Mouse (Mus musculus): ENCODE measurements around the gene Grtp1. TPM values are rescaled to one million over a fixed set of nuclear protein-coding genes. Genes with fewer than 3 reads are reported as not detected.

The Grtp1 gene
- polyA plus RNA-seq, 1 experiment, result 29.0 TPM

DNA sequence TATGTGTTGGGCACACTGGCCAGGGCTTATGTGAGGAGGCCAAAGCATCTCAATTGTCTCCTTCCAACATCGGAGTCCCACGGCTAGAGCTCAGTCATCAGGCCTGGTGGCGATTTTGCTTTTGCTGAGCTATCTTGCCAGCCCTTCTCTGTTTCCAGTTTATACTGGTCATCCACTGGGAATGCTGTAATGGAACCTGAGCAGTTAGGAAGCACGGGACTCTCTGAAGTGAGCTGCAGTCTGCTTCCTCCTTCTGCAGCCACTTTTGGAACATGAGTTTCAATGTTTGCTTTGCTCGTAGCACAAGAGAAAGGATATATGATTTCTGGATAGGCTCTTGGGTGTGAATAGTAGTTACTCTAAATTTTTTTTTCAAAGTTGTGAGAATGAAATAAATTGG is 36.1 kb downstream of the Grtp1 start:
- H3K9ac ChIP-seq (ENCODE audit: low read depth, poor library complexity, severe bottlenecking), result no peak overlapping the region
- no peak overlapping the region for H3K4me3 ChIP-seq (ENCODE audit: low read depth, low read length)
- TF ChIP-seq POLR2A (IDR thresholded peaks at IDR 0.05; ENCODE audit: insufficient read depth, low read length) (no peak), EP300 (IDR thresholded peaks at IDR 0.05; ENCODE audit: insufficient read depth, low read depth, low read length) (no peak), CTCF (IDR thresholded peaks at IDR 0.05; ENCODE audit: low read depth, low read length) (no peak)

DNA sequence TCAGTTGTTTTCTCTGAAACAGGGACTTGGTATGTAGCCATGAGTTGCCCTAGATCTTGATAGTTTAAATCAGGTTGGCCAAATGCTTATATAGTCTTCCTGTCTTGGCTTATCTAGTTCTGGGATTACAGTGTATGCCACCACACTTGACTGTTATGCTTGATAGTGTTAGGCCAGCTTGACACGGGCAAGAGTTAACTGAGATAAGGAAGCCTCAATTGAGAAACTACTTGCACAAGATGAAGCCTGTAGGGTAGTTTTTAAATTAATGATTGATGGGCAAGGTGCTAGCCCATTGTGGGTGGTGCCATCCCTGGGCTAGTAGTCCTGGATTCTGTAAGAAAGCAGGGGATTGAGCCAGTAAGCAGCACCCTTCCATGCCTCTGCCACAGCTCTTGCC is 36.9 kb downstream of the Grtp1 start:
- Histone ChIP-seq H3K4me3 (ENCODE audit: low read depth, low read length) (no peak overlapping the region), H3K27me3 (ENCODE audit: control insufficient read depth, insufficient read depth, low read length, poor library complexity, severe bottlenecking) (no peaks in the 10 kb centered on the region), H3K4me1 (ENCODE audit: control insufficient read depth, insufficient read depth, low read length) (no peaks in the 10 kb centered on the region), H3K36me3 (ENCODE audit: control insufficient read depth, insufficient read depth, low read length, poor library complexity, severe bottlenecking) (peaks cover 49% of the 10 kb centered on the region), H3K9ac (ENCODE audit: low read depth, poor library complexity, severe bottlenecking) (no peak overlapping the region), H3K27ac (ENCODE audit: insufficient read depth, low read length) (no peak overlapping the region), H3K9me3 (replicated peaks; ENCODE audit: control insufficient read depth, insufficient read depth, low read length, poor library complexity, severe bottlenecking) (no peaks in the 10 kb centered on the region)
- TF ChIP-seq EP300 (IDR thresholded peaks at IDR 0.05; ENCODE audit: insufficient read depth, low read depth, low read length) (no peak), POLR2A (IDR thresholded peaks at IDR 0.05; ENCODE audit: insufficient read depth, low read length) (no peak), CTCF (IDR thresholded peaks at IDR 0.05; ENCODE audit: low read depth, low read length) (no peak)

More for the DNA sequence above, 36.1 kb downstream of the Grtp1 start:
- no peaks in the 10 kb centered on the region for H3K27me3 ChIP-seq (ENCODE audit: control insufficient read depth, insufficient read depth, low read length, poor library complexity, severe bottlenecking)
- no peaks in the 10 kb centered on the region for H3K4me1 ChIP-seq (ENCODE audit: control insufficient read depth, insufficient read depth, low read length)
- H3K36me3 ChIP-seq (ENCODE audit: control insufficient read depth, insufficient read depth, low read length, poor library complexity, severe bottlenecking), result peaks cover 57% of the 10 kb centered on the region
- no peak overlapping the region for H3K27ac ChIP-seq (ENCODE audit: insufficient read depth, low read length)
- no peaks in the 10 kb centered on the region for H3K9me3 ChIP-seq (replicated peaks; ENCODE audit: control insufficient read depth, insufficient read depth, low read length, poor library complexity, severe bottlenecking)

DNA sequence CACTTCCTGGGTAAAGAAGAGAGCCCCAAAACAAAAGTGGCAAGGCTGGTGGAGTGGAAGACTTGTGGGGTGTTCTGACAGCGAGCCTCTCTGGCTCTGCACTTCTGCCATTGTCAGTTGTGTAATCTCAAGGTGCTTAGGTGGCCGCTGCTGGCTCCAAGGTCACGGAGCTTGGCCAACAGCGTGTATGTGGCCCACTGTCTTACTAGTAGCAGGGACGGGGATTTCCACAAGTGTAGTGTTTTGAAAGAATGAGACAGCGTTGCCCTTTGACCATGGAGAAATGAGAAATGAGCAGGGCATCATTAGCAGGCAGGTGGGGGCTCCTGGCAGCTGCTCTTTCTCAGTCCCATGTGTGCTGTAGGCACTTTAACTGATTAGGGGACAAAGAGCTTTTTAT is 38.3 kb downstream of the Grtp1 start:
- no peak for TF ChIP-seq POLR2A (IDR thresholded peaks at IDR 0.05; ENCODE audit: insufficient read depth, low read length)
- TF ChIP-seq CTCF (IDR thresholded peaks at IDR 0.05; ENCODE audit: low read depth, low read length), result no peak
- no peak for TF ChIP-seq EP300 (IDR thresholded peaks at IDR 0.05; ENCODE audit: insufficient read depth, low read depth, low read length)
- H3K27ac ChIP-seq (ENCODE audit: insufficient read depth, low read length), result no peak overlapping the region
- no peaks in the 10 kb centered on the region for H3K27me3 ChIP-seq (ENCODE audit: control insufficient read depth, insufficient read depth, low read length, poor library complexity, severe bottlenecking)
- no peak overlapping the region; the same call in 1 of the 2 replicates for H3K9ac ChIP-seq (ENCODE audit: low read depth, poor library complexity, severe bottlenecking)
- no peak overlapping the region for H3K4me3 ChIP-seq (ENCODE audit: low read depth, low read length)
- H3K4me1 ChIP-seq (ENCODE audit: control insufficient read depth, insufficient read depth, low read length), result no peaks in the 10 kb centered on the region
- no peaks in the 10 kb centered on the region for H3K9me3 ChIP-seq (replicated peaks; ENCODE audit: control insufficient read depth, insufficient read depth, low read length, poor library complexity, severe bottlenecking)
- peaks cover 34% of the 10 kb centered on the region for H3K36me3 ChIP-seq (ENCODE audit: control insufficient read depth, insufficient read depth, low read length, poor library complexity, severe bottlenecking)

DNA sequence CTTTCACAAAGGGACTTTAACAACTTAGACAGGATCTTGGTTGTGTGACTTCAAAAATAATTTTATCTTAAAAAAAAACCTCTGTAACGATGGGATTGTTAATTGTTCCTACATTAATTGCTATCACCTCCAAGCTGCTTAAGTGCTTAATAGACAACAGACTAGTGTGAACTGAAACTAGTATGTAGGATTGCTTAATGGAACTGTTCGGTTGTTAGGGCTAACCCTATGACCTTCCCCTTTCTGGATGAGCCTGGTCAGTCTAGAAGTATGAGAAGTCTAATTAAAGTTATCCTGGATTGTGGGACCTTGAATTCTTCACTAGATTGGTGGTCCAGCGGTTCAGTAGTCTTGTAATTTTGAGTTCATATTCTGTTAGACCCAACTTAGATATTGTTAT is 39.7 kb downstream of the Grtp1 start:
- Histone ChIP-seq H3K27me3 (ENCODE audit: control insufficient read depth, insufficient read depth, low read length, poor library complexity, severe bottlenecking) (no peaks in the 10 kb centered on the region), H3K27ac (ENCODE audit: insufficient read depth, low read length) (no peak overlapping the region), H3K9ac (ENCODE audit: low read depth, poor library complexity, severe bottlenecking) (peak overlapping the region; percentile 93), H3K4me1 (ENCODE audit: control insufficient read depth, insufficient read depth, low read length) (no peaks in the 10 kb centered on the region), H3K4me3 (ENCODE audit: low read depth, low read length) (no peak overlapping the region), H3K36me3 (ENCODE audit: control insufficient read depth, insufficient read depth, low read length, poor library complexity, severe bottlenecking) (peaks cover 20% of the 10 kb centered on the region), H3K9me3 (replicated peaks; ENCODE audit: control insufficient read depth, insufficient read depth, low read length, poor library complexity, severe bottlenecking) (no peaks in the 10 kb centered on the region)
- TF ChIP-seq EP300 (IDR thresholded peaks at IDR 0.05; ENCODE audit: insufficient read depth, low read depth, low read length), result no peak
- TF ChIP-seq POLR2A (IDR thresholded peaks at IDR 0.05; ENCODE audit: insufficient read depth, low read length), result no peak
- TF ChIP-seq CTCF (IDR thresholded peaks at IDR 0.05; ENCODE audit: low read depth, low read length), result no peak

DNA sequence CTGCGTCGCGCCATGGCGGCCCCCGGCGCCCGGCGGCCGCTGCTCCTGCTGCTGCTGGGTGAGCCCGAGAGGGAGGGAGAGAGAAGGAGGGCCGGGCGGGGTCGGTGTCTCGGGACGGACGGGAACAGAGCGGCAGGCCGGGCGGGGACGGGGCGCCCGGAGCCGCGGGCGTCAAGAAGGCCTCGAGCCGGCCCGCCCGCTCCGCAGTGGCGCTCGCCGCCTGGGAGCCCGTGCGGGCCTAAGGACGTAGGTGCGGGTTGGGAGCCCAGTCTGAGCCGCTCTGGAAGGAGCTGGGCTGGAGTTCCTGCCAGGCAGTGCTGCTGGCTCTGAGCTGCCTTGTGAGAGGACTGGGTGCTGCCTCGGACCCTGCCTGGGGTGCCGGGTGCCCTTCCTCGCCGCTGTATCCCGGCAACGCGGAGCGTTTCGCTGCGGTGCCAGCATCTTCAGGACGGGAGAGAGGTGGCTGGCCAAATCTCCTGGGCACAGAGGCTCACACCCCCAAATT is 41.0 kb downstream of the Grtp1 start:
- no peak for TF ChIP-seq CTCF (IDR thresholded peaks at IDR 0.05; ENCODE audit: low read depth, low read length)
- TF ChIP-seq POLR2A (IDR thresholded peaks at IDR 0.05; ENCODE audit: insufficient read depth, low read length), result no peak
- no peak for TF ChIP-seq EP300 (IDR thresholded peaks at IDR 0.05; ENCODE audit: insufficient read depth, low read depth, low read length)
- Histone ChIP-seq H3K4me1 (ENCODE audit: control insufficient read depth, insufficient read depth, low read length) (no peaks in the 10 kb centered on the region), H3K9me3 (replicated peaks; ENCODE audit: control insufficient read depth, insufficient read depth, low read length, poor library complexity, severe bottlenecking) (no peaks in the 10 kb centered on the region), H3K4me3 (ENCODE audit: low read depth, low read length) (peak overlapping the region; percentile 91), H3K36me3 (ENCODE audit: control insufficient read depth, insufficient read depth, low read length, poor library complexity, severe bottlenecking) (peaks cover 9% of the 10 kb centered on the region), H3K27ac (ENCODE audit: insufficient read depth, low read length) (no peak overlapping the region), H3K27me3 (ENCODE audit: control insufficient read depth, insufficient read depth, low read length, poor library complexity, severe bottlenecking) (no peaks in the 10 kb centered on the region), H3K9ac (ENCODE audit: low read depth, poor library complexity, severe bottlenecking) (peak overlapping the region; percentile 93)

DNA sequence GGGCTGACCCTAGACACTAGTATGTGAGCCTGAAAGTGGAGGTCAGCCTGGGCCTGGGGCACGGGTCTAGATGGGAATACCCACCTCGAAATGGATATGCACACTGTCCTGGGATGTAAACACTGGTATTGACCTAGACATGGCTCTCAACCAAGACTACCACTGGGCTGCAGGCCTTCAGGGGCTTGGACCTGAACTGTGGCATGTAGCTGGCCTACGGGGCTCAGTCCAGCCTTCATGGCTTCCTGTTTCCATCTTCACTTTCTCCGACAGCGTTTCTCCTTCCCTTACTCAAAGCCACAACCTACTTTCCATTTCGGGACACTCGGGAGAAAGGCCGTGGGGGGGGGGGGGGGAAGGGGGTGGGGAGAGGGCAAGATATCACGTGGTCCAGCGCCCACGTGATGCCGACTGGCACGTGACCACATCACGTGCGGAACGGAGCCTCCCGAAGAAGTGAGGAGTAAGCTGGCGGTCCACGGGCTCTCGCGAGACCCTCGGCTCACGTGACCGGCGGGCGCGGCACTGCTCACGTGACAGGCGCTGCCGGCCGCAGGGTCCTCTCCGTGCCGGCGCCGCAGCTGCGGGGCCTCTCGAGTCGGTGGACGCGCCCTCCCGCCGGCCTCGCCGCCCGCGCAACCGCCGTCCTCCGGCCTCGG is 41.6 kb downstream of the Grtp1 start, which contains the start of gene Lamp1:
Gene Lamp1 (plus strand): TSS at position 444 of the 659 bp plus-strand sequence.
- H3K27ac ChIP-seq (ENCODE audit: insufficient read depth, low read length), result no peak within 1 kb of the TSS
- H3K4me1 ChIP-seq (ENCODE audit: control insufficient read depth, insufficient read depth, low read length), result no peaks in the 10 kb centered on the region
- H3K4me3 ChIP-seq (ENCODE audit: low read depth, low read length), result peak within 1 kb of the TSS; percentile 91
- TF ChIP-seq EP300 (IDR thresholded peaks at IDR 0.05; ENCODE audit: insufficient read depth, low read depth, low read length) (peak; percentile 92; the same call in 1 of the 2 replicates), CTCF (IDR thresholded peaks at IDR 0.05; ENCODE audit: low read depth, low read length) (no peak), POLR2A (IDR thresholded peaks at IDR 0.05; ENCODE audit: insufficient read depth, low read length) (no peak)
- no peaks in the 10 kb centered on the region for H3K9me3 ChIP-seq (replicated peaks; ENCODE audit: control insufficient read depth, insufficient read depth, low read length, poor library complexity, severe bottlenecking)
- H3K27me3 ChIP-seq (ENCODE audit: control insufficient read depth, insufficient read depth, low read length, poor library complexity, severe bottlenecking), result no peaks in the 10 kb centered on the region
- H3K9ac ChIP-seq (ENCODE audit: low read depth, poor library complexity, severe bottlenecking), result peak within 1 kb of the TSS; percentile 93
- peaks cover 4% of the 10 kb centered on the region for H3K36me3 ChIP-seq (ENCODE audit: control insufficient read depth, insufficient read depth, low read length, poor library complexity, severe bottlenecking)

Measured in ES-Bruce4 (cell line).